Mouse (Mus musculus): ENCODE measurements at regions not wholly inside any gene's neighbourhood (a gene's known extent, or its start where the extent isn't known, plus 50 kb on each side); places are given as distances from the start of the nearest gene placed in this dataset.

DNA sequence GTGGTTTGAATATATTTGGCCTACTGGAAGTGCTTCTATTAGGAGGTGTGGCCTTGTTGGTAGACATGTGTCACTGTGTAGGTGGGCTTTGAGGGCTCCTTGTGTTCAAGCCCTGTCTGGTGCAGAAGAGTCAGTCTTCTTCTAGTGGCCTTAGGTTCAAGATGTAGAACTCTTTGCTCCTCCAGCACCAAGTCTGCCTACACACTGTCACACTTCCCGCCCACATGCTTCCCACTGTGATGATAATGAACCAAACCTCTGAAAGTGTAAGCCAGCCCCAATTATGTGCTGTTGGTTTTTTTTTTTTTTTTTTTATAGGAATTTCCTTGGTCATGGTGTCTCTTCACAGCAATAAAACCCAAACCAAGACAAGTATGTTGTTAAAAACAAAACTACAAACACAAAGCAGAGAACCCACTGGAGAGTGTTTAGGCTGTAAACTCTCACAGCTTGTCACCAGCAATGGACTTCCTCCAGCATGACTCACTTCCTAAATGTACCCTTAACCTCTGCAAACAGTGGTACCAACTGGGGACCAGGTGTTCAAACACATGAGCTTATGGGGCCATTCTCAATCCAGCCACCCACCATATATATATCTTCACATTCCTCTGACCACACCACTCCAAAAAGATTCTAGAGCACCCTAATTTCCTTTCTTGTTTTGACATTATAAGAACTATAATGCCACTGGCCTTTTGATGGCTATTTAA is 74.0 kb upstream of the Camk1g start:
- no peak for ATAC-seq (ENCODE audit: extremely low read depth, insufficient number of reproducible peaks, low FRiP score, poor library complexity, severe bottlenecking)

- ATAC-seq (ENCODE audit: extremely low read depth, insufficient number of reproducible peaks, low FRiP score, poor library complexity, severe bottlenecking): no peak
These were observed 70.4 kb upstream of the Camk1g start for GRCm38 (mm10) chr1:193440512-193440911.

GRCm38 (mm10) chr1:193434281-193434680 is 64.2 kb upstream of the Camk1g start:
- ATAC-seq (ENCODE audit: extremely low read depth, insufficient number of reproducible peaks, low FRiP score, poor library complexity, severe bottlenecking): no peak

DNA sequence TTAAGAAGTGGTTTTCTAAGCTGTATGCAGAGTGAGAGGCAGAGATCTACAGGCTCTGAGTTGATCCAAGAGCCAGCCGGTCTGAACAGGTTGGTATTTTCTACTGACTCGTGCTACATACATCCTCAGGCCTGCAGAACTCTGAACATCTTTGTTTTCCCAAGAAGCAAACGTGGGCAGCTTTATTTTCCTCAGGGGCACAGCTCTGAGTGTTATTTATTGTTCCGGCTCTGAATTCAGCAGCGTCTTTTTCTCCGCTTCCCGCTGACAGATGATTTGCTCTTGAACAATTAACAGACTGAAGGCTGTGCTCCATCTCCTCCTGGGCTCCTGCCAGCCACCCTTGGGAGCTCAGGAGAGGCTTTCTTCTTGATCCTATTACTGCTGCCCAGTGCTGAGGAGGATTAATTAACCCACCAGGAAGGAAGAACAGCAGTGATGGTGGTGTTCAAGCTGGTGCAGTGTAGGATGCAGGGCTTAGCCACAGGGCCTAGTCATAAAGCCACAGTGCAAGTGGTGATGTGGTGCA is 63.5 kb upstream of the Camk1g start:
- no peak for ATAC-seq (ENCODE audit: extremely low read depth, insufficient number of reproducible peaks, low FRiP score, poor library complexity, severe bottlenecking)

DNA sequence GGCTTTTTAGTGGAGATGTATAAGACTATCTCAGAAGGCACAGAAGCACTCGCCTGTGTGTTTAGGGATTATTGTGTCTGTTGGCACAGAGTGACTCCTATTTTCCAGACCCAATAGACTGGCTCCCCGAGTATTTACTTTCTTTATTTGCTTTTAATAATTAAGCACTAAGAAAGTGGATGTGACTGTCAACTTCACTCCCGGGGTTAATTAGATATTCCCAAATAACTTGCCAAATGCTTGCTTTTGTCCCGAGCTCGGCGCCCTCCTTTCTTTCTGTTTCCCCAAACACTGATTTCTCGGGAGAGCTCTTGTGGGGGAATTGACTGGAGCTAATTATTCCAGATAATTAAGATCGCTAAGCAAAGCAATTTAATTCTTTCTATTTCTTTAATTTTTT is 60.1 kb upstream of the Camk1g start:
- ATAC-seq (ENCODE audit: extremely low read depth, insufficient number of reproducible peaks, low FRiP score, poor library complexity, severe bottlenecking): no peak

DNA sequence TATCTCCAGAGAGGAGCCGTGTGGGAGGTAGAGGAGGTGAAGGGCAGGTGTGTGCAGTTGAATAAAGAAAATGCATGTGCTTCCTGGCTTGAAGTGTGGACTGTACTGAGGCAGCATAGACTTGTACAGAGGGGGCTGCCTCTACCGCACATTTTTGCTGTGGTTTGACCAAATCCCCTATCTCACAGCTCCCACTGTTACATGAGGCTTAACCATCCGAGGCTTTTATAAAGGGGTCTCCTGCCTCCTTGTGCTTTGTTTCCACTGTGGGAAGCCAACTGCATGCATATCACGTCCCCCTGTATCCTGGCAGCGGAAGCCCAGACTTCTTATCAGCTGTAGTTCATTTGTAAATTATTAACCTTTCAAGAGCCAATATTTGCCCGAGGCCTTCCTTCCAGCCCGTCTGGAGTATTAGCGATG is 53.6 kb upstream of the Camk1g start:
- no peak for ATAC-seq (ENCODE audit: extremely low read depth, insufficient number of reproducible peaks, low FRiP score, poor library complexity, severe bottlenecking)

DNA sequence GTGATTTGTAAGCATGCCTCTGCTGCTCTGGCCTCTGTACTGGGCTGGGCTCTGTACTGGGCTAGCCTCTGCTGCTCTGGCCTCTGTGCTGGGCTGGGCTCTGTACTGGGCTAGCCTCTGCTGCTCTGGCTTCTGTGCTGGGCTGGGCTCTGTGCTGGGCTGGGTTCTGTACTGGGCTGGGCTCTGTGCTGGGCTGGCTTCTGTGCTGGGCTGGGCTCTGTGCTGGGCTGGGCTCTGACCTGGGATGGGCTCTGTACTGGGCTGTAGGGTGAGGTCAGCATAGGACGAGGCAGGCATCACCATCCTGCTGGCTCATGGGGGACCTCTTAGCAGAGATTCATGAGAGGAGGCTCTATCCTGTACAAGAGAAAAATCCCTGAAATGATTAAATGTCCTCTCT is 52.8 kb upstream of the Camk1g start:
- ATAC-seq (ENCODE audit: extremely low read depth, insufficient number of reproducible peaks, low FRiP score, poor library complexity, severe bottlenecking): no peak

DNA sequence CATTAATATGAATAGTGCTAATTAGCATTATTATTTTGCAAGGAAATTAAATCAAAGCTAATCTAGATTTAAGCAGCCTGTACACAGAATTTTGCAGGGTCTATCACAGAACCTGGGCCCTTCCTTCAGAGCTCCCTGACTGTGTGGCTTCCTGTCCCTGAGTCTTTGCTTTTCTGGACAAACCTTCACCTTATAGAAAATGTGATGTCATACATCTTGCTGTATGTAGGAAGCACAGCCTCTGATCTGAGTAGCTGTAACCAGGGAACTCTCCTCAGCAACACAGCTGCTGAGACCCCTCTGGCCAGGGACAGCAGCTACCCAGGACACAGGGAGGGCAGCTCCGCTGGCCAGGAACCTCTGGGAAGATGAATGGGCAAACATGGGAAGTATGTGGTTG is 51.7 kb upstream of the Camk1g start:
- no peak for ATAC-seq (ENCODE audit: extremely low read depth, insufficient number of reproducible peaks, low FRiP score, poor library complexity, severe bottlenecking)

DNA sequence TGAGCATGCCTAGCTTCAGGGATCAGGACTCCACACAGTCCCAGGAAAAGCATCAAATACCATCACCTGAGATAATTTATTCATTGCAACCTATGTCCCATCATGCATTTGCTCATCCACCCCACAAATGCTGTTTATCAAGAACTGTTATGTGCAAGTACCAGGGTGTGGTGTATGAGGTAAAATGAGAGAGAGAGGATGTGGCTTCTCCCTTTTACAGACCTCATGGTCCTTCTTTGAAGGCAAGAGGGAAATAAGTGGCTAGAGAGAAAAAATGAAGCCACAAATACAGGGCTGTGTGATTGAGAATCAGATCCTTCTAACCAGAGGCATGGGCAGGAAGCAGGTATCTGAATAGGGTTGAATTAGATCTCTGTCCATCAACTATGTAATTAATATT is 51.3 kb upstream of the Camk1g start:
- peak; percentile 37; the same call in 1 of the 2 replicates for ATAC-seq (ENCODE audit: extremely low read depth, insufficient number of reproducible peaks, low FRiP score, poor library complexity, severe bottlenecking)

Measured in neutrophil, adult 5-6 weeks (primary cell).